Mouse (Mus musculus): ENCODE results near the gene Gm9048.
A peak's percentile ranks its signal among the peaks of the same experiment; 100 is the strongest.
"Not testable (repeated sequence)": the region's sequence is repeated elsewhere in the genome, so short reads cannot be mapped to it uniquely, and the experiment has no call there.

Gm9048 gene

DNA sequence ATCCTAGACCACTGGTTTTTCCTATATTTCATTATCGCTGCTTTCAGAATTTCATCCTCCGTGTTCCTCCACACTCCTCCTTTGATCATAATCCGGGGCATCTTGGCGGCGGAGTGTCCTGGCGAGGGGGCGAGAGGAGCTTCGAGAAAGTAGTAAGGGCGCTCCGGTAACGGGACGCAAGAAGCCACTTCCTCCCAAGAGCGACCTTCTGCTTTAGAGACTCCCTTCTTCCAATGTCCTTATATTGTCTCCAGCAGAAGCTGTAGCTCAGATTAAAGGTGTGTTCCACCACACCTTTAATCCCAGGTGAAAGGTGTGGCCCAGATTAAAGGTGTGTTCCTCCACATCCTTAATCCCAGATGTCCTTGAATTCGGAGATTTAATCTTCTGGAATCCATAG lies at the start of gene Gm9048:
Gene Gm9048 (minus strand): TSS at position 101 of the 400 bp plus-strand sequence.
- not testable (repeated sequence) for DNase-seq (ENCODE audit: inconsistent ontology term)

DNA sequence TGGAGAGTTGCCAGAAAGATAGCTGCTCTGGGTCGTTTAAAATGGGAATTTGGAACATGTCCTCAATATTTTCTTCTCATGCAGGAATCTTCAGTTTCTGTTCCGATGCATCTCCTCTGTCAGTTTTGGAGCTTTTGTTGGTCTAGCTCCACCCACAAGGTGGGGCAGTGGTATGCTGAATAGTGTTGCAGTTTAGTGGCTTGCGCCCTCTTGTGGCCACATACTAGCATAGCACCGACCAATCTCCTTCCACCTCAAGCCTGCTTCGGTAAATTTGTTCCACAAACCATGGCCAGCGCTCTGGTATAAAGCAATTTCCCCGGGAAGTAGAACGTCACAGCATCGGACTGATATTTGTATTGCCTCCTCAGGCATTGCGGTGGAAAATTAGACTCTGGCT lies 22.0 kb upstream of the Gm9048 start:
- DNase-seq (ENCODE audit: inconsistent ontology term), result peak; percentile 77

DNA sequence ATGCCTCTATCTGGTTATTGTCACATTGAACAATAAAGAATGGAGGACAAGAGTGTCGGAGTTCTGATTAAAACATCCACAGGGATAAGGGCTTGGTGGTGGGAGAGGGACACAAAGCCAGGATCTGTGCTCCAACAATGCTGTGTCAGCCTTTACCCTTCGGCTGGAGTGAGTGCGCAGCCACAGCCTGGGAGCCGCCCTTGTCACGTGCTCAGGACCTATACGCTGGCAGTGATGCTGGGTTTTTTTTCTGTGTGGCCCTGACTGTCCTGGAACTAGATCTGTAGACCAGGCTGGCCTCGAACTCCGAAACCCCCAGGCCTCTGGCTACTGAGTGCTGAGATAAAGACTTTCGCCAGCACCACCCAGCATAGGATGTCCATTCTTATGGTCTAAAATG lies 21.0 kb upstream of the Gm9048 start:
- DNase-seq (ENCODE audit: inconsistent ontology term), result no peak

DNA sequence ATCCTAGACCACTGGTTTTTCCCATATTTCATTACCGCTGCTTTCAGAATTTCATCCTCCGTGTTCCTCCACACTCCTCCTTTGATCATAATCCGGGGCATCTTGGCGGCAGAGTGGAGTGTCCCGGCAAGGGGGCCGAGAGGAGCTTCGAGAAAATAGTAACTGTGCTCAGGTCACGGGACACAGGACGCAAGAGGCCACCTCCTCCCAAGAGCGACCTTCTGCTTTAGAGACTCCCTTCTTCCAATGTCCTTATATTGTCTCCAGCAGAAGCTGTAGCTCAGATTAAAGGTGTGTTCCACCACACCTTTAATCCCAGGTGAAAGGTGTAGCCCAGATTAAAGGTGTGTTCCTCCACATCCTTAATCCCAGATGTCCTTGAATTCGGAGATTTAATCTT lies 5.5 kb upstream of the Gm9048 start, which contains the start of gene Gm9049:
Gene Gm9049 (minus strand): TSS at position 101 of the 400 bp plus-strand sequence.
- not testable (repeated sequence) for DNase-seq (ENCODE audit: inconsistent ontology term)

DNA sequence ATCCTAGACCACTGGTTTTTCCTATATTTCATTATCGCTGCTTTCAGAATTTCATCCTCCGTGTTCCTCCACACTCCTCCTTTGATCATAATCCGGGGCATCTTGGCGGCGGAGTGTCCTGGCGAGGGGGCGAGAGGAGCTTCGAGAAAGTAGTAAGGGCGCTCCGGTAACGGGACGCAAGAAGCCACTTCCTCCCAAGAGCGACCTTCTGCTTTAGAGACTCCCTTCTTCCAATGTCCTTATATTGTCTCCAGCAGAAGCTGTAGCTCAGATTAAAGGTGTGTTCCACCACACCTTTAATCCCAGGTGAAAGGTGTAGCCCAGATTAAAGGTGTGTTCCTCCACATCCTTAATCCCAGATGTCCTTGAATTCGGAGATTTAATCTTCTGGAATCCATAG lies 5.3 kb downstream of the Gm9048 start, which contains the start of gene Gm9046:
Gene Gm9046 (minus strand): TSS at position 101 of the 400 bp plus-strand sequence.
- not testable (repeated sequence) for DNase-seq (ENCODE audit: inconsistent ontology term)

DNA sequence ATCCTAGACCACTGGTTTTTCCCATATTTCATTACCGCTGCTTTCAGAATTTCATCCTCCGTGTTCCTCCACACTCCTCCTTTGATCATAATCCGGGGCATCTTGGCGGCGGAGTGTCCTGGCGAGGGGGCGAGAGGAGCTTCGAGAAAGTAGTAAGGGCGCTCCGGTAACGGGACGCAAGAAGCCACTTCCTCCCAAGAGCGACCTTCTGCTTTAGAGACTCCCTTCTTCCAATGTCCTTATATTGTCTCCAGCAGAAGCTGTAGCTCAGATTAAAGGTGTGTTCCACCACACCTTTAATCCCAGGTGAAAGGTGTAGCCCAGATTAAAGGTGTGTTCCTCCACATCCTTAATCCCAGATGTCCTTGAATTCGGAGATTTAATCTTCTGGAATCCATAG lies 10.7 kb downstream of the Gm9048 start, which contains the start of gene Gm9045:
Gene Gm9045 (minus strand): TSS at position 101 of the 400 bp plus-strand sequence.
- DNase-seq (ENCODE audit: inconsistent ontology term), result not testable (repeated sequence)

DNA sequence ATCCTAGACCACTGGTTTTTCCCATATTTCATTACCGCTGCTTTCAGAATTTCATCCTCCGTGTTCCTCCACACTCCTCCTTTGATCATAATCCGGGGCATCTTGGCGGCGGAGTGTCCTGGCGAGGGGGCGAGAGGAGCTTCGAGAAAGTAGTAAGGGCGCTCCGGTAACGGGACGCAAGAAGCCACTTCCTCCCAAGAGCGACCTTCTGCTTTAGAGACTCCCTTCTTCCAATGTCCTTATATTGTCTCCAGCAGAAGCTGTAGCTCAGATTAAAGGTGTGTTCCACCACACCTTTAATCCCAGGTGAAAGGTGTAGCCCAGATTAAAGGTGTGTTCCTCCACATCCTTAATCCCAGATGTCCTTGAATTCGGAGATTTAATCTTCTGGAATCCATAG lies 16.2 kb downstream of the Gm9048 start, which contains the start of gene Gm9044:
Gene Gm9044 (minus strand): TSS at position 101 of the 400 bp plus-strand sequence.
- DNase-seq (ENCODE audit: inconsistent ontology term), result not testable (repeated sequence)

DNA sequence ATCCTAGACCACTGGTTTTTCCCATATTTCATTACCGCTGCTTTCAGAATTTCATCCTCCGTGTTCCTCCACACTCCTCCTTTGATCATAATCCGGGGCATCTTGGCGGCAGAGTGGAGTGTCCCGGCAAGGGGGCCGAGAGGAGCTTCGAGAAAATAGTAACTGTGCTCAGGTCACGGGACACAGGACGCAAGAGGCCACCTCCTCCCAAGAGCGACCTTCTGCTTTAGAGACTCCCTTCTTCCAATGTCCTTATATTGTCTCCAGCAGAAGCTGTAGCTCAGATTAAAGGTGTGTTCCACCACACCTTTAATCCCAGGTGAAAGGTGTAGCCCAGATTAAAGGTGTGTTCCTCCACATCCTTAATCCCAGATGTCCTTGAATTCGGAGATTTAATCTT lies 21.6 kb downstream of the Gm9048 start, which contains the start of gene Gm9040:
Gene Gm9040 (minus strand): TSS at position 101 of the 400 bp plus-strand sequence.
- not testable (repeated sequence) for DNase-seq (ENCODE audit: inconsistent ontology term)

DNA sequence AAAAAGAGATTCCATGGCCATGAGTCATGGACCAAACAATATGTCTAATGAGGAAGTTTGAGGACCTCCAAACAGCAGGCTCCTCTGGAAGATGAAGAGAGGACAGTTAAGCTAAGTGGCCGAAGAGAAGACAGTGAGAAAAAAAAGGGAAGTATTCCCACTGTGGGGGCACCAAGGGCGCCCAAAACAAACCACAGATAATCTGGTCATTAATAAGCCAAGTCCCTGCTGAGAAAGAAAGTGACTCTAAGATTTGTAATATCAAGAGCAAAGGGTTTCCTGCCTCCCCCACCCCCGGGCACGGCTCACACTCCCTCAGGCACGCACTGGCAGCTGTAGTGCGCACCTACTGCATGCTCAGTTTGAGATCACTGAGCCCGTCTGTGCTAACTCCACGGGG lies 29.5 kb downstream of the Gm9048 start:
- DNase-seq (ENCODE audit: inconsistent ontology term), result no peak

DNA sequence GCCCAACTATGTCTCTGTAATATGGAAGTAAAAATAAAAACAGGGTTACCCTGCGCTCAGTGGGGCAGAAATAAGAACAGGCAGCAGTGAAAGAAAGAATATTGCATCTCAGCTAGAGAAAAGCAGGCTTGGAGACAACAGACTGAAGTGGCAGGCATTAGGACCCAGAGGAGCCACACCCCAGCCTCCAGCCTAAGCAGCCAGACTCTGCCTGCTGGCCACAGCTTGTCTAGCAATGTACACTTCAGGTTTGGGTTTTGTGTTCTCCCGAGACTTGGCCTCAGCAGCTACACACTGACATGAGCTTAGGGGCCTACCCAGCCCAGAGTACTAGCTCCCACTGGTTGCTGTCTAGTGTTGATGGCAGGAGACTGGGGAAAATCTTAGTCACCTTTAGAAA lies 46.3 kb downstream of the Gm9048 start:
- not testable (repeated sequence) for DNase-seq (ENCODE audit: inconsistent ontology term)
